Mouse (Mus musculus) cerebellum, adult 2 months (tissue): Measurements from ENCODE around the gene Kctd2.

Experiments
- CTCF ChIP-seq: fragments of 200-500 bp; IDR thresholded peaks from 2 replicates; pipeline ENCODE4 v1.5.1; 2011; ENCODE audit warnings: low read depth, mild to moderate bottlenecking, control low read depth, low read length, moderate library complexity, borderline replicate concordance; ENCODE audit not compliant: insufficient read depth
- POLR2A ChIP-seq: fragments of 200-500 bp; IDR thresholded peaks from 2 replicates; pipeline ENCODE4 v1.6.1; 2011; ENCODE audit warnings: low read length, control low read depth, borderline replicate concordance; ENCODE audit not compliant: insufficient read depth

DNA sequence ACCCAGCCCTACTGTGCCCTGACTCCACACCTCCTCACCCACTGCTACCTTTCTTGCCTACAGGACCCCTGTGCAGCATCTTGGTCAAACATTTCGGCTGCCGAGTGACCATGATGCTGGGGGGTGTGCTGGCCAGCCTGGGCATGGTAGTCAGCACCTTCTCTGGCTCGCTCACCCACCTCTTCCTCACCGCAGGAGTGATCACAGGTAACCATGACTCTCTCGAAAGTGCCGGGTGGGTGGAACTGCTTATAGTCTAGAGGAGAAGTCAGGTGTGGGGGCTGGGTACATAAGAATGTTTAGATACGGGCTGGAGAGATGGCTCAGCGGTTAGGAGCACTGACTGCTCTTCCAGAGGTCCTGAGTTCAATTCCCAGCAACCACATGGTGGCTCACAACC, 44.9 kb downstream of the Kctd2 start:
- TF ChIP-seq POLR2A (no peak), CTCF (no peak)
